Mouse (Mus musculus) retina, adult 2 months (tissue): ENCODE results near the gene Sel1l3.

ENCODE experiments used
- DNase-seq: peaks from one replicate; pipeline ENCODE4 v3.0.0-alpha.2; 2012; ENCODE audit warnings: low read depth, low spot score

Sel1l3 gene

DNA sequence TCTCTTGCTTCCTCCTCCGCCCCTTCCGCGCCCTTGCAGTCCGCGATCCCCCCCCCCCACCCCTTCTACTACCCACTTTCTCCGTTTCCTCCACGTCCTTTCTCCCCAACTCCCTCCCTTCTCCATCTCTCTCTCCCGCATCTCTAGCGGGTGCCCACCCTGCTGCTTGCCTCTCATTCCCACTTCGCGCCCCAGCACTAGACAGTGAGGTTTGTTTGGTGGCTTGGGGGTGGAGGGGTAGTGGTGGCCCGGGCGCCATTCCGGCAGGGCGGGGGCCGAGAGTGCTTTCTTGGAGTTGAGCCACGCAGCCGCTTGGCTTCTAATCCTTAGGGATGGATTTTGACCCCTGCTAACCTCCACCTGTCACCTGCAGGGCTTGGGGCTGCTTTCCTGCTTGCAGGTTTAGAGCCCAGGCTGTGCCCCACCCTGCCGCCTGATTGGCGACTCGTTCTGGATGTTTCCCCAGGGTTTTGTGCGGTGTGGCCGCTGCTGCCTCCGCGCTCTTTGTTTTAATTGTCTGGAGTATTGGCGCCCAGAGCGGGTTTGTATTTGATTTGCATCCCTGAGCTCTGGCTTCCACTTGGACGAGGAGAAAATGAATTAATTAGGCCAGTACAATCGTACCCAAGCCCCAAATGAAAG, at the start of gene Sel1l3:
Gene Sel1l3, minus strand, starts transcription at position 217 of the 642 bp plus-strand sequence.
- no peak for DNase-seq

- no peak for DNase-seq
Observed at GRCm38 (mm10) chr5:53261999-53262398, 48.3 kb upstream of the Sel1l3 start.

DNA sequence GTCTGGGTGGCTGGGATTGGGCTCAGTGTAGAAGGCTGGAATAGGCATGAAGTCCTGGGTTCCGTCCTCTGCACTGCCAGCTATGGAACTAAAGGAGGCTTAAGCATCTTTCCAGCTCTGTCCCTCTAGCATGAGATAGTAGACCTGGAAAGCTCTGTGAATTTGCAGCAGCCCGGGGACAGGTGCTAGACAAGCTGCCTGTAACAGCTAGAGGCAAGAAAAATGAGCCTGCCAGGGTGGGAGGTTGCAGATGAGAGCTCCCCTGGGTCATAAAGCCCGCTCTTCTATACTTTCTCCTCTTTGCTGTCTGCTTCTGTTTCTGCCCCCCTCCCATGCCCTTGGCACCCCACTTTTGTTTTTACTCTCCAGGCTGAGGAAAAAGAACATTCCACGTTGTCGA, 46.2 kb upstream of the Sel1l3 start:
- DNase-seq: no peak

DNA sequence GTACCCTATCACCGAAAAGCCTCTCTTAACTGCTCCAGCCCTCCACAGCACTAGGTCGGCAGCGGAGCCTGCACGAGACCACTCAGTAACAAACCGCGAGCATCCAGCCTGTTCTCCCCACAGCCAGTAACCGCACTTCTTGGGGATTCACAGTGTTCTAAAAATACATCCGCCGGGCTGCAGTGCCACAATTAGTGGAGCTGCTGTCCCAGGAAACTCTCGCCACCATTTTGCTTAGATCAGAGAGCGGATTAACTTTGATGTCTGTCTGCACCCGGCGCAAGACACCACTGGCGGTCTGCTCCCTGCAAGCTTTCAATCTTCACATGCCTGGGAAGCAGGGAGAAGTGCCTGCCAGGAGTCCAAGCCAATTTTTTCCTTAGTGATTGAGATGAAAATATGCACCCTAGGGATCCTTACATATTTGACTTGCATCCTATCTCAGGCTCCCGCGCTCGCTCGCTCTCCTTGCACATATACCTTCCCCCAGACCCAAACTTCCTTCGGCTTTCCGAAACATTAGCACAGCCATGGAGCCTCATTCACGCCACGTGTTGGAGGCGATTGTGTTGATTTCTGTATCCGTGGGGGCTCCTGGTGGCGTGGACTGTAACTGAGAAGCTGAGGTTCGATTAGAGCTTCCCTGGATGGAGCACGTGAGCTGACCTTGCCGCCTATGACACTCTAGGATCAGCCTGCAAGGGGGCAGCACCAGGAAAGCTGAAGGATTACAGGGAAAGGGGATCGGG, 44.5 kb upstream of the Sel1l3 start:
- no peak for DNase-seq

DNA sequence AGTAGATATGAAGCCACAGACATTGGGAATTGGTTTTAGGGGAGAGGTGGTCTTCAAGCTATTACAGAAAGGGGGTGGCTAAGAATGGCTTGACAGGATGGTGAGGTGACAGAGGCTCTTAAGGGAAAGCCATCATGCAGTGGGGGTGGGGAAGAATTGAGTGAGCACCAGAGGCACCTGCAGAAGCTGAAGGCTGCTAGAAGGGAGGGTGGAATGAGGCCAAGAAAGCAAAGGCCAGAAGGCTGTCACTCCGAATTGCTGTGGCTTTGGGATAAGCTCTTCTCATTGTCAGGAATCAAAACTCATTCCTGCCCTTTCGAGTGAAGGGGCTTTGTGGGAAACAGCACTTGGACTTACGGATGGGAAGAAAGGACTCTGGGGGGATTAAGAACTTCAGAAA, 41.1 kb upstream of the Sel1l3 start:
- no peak for DNase-seq

- no peak for DNase-seq
Observed at GRCm38 (mm10) chr5:53254154-53254553, 40.4 kb upstream of the Sel1l3 start.

DNA sequence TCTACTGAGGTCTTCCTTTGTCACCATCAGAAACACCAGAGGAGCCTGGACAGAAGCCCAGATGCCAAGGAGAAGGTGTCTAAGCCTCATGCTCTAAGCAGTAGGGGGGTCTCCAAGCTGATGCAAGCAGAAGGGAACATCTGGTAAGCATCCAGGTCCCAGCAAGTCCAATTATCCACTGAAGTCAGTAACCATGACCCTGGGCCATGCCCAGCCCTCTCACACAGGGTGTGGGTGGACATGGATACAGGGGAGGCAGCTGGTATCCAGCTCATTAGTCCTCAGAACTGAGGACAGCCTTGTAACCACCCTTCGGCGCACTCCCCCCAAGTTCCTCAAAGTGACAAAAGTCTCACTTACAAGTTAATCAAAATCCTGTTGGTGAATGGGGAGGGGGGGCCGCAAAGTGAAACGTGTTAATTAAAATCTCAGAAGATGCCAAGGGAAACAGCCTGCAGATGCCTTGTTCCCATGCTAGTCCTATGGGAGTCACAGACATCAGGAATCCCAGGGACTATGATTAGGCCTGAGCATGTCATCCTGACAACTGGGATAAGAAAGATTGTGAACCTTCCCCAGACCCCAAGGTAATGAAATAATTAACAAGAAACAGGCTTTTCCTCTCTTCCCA, 35.8 kb upstream of the Sel1l3 start:
- no peak for DNase-seq

DNA sequence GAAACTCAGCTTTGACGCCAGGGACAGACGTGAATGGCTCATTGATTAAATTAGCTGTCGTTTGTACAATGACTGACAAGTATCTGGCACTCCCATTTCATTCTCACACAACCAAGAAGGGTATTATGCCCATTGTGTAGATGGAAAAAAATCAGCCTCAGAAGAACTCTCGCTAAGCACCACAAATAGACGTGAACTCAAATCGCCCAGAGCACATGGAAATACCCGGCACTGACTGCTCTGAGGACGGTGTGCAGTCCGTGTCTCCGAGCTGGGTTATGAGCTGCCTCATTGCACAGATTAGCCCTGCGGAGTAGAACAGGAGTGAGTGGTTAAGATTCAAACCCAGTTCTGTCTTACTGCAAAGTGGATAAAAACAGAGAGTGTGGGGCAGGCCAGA, 34.8 kb upstream of the Sel1l3 start:
- DNase-seq: no peak

- DNase-seq: no peak
Observed at GRCm38 (mm10) chr5:53243933-53244332, 30.2 kb upstream of the Sel1l3 start.

DNA sequence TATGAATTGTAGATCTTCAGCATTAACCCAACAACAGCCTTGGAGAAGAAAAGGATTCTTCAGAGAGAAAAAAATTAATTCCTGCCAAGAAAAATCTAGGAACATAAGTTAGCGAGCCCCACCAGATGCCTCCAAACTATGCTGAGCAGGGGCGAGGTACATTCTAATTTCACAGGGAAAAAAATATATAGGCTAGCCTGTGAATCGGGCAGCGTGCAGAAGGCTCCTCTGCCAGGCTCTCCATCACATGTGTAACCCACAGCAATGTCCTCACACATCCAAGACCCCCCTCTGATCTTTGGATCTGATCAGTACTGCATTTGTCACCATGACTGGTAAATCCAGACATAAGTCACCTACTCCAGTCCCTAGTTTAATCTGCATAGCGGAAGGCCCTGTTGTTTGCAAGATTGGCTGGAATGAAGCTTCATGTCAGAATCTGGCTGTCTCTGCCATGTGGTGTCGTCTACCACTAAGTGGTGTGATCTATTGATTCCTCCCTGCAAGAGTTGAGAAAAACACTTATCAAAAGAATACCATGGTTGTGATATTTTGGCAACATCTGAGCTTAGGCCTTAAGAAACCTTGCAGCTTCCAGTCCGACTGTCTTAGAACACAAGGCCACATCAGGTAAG, 29.3 kb upstream of the Sel1l3 start:
- no peak for DNase-seq

DNA sequence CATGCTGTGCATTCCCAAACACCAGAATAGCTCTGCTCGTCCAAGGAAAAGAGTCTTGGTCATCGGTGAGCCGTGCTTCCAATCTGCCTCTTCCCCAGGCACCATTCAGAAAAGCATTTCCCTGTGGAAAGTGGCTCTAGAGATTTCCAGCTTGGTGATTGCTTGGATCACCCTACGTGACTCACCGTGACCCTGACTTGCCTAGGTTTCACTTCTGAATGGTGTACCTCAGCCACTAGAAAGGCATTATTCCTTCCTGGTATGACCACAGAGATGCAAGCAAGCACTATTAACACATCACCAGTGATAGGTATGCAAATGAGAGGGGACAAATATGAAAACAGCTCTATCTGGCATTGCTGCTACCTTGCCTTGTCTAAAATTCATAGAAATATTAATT, 28.2 kb upstream of the Sel1l3 start:
- DNase-seq: no peak

DNA sequence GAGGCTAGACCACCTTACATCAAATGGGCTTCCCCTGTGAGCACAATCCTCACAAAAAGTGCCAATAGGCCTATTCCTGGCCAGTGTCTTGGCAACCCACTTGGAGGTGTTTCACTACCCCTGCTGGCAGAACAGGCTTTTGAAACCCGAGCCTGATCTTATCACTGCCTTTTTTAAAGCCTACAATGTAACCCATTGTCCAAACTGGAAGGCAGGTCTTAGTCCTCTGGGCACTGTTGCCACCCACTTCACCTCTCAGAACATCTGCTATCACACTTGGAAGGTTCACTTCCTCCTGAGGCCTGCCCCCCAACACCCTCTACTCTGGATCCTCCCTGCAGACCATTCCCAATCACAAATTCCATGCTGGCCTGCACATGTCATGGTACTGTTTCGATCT, 27.4 kb upstream of the Sel1l3 start:
- DNase-seq: no peak

DNA sequence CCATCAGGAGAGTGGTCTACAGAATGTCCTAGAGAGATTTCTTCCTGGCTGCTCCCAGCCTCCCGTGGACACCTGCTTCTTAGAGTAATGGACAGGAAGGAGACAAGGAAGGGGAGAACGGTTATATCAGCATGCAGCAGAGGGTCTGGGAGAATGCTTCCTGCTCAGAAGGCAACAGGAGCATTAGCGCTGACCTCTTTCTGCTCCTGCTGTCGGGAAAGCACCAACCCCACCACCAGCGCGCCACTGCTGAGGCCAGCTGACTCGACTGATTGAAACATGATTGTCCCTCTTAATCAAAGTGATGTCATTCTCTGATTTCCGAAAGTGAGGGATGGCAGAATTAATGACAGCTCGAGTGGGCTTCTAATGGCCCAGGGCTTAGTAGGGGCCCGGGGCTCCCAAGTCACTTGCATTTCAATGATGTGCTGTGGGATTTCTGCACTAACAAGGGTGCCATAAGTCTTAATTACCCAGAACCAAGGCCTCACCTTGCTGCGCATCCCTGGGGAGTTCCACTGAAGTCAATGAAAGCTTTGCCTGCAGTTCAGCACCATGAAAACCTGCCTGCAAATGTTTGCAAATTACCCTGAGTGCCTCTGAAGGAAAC, 26.2 kb upstream of the Sel1l3 start:
- DNase-seq: no peak

- DNase-seq: no peak
Observed at GRCm38 (mm10) chr5:53239189-53239588, 25.5 kb upstream of the Sel1l3 start.

DNA sequence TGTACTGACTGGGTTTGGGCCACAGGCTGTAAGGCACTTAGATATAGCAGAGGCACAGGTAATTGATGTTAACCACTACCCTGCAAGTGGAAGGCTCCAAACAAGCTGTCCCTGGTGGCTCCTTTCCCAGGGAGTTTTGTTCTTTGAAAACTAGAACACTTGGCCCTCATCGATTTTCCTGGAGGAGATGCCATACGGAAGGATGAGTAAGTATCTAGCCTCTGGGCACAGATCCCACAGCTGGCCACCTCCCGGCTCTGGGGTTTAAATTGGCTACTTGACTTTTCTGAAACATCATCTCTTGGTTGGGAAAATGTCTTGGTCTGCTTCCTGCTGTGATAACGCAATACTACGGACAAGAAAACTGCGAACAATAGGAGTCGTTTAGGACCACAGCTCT, 25.0 kb upstream of the Sel1l3 start:
- no peak for DNase-seq

DNA sequence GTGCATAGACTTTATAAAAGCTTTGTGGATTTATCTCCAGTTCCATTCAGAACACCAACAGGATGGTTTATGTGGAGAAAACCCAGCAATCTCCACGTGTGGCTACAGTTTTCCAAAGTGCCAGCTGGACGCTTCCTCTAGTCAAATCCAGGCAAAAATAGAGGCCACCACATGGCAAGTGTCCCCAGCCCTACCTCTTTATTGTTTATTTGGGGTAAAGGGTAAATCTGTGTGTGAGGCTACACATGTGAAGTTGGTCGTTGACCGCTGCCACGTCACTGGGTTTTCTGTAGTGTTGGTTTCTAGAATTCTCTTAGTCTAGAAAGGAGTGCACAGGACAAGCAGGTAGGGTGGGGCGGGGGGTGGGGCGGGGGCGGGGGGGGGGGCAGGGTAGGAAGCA, 23.0 kb upstream of the Sel1l3 start:
- DNase-seq: no peak

DNA sequence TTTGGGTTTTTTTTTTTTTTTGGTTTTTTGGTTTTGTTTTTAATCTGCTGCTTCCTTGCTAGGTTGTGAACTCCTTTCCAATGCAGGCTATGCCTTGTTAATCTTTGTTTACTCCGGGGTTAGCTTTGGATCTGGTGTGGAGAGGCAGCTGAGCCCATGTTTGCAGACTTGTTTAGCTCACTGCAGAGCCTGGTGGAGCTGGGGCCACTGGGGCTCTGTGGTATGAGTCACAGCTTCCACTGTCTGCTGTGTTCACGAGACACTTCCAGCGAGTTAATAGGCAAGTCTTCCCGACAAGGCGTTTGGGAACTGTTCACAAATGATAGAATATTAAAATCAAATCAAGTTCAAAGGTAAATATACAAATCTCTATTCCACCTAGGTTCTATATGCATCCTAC, 22.4 kb upstream of the Sel1l3 start:
- no peak for DNase-seq

- DNase-seq: no peak
Observed at GRCm38 (mm10) chr5:53235551-53235950, 21.8 kb upstream of the Sel1l3 start.

DNA sequence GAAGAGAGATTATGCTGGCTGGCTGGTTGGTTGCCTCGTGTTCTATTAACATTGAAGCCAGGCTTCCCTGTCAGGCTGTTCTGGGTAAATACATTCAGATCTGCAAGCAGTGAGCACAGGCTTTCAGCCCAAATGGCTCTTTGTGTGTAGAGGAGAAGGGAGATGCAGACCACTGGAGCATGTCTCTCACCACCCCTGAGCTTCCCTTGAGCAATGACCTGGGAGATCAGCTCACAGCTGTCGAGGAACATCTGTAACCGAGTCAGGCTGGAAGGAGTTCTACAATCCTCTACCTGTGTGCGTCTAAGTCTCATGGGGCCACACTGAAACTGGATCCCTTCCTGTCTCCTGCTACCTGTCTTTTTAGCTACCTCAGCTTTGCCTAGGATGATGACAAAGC, 16.8 kb upstream of the Sel1l3 start:
- no peak for DNase-seq

- no peak for DNase-seq
Observed at GRCm38 (mm10) chr5:53225434-53225833, 11.7 kb upstream of the Sel1l3 start.

GRCm38 (mm10) chr5:53214801-53215200, 1.1 kb upstream of the Sel1l3 start:
- no peak for DNase-seq

DNA sequence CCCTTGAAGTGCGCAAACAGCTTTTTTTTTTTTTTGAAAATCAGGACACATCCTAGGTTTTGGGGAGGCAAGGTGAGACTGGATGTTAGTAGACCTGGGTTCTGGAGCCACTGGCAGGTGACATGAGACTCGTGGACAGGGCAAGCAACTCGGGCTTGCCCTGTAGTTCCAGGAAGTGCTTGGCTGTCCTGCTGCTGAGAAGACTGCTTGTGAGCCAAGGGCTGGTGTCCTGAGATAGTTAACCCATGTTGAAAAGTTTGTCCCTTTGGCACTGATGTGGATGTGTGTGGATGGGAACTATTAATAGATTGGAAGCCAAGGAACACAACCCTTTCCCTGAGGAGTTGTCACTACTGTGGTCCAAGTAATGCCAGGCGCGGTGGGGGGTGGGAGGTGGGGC, 635 bp upstream of the Sel1l3 start:
- no peak for DNase-seq
